Mouse (Mus musculus): ENCODE data around the gene Pdk1.

The Pdk1 gene

DNA sequence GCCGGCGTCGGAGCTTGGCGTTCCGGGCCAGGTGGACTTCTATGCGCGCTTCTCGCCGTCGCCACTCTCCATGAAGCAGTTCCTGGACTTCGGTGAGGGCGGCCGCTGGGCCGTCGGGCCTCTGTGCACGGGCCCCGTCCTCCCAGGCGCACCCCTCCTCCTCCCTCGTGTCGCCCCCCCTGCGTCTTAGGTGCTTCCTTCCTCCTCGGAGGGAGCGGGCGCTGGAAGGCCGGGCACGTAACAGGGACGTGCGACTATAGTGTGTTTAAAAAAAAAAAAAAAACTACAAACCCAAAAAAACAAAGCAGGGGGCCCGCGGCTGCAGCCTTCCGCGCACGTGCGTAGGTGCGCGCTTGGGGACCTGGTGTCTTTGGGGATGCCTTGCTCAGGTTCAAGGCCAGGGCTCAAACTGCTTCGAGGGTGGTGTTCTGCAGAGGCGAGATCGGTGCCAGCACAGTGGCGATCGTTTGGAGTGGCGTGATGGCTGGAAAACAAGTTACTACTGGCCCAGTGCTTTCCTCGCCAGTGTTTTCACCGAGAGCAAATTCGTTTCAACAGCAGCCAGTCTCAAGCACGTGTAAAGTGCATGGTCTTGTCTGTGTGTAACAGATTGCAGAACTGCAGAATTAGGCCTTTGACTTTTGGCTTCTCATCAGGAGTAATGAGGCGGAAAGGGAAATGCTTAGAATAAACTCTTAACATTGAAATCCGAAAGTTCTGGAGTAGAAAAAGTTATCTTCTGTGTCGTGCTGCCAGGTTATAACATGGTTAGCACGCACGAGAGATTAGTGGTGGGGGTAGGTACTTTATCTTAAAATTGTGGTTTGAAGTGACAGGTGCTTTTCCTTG lies 674 bp downstream of the Pdk1 start:
- peak; percentile 66 for DNase-seq (ENCODE audit: low read depth, low spot score)

GRCm38 (mm10) chr2:71874422-71874821 lies 1.4 kb downstream of the Pdk1 start:
- DNase-seq (ENCODE audit: low read depth, low spot score) = no peak

- DNase-seq (ENCODE audit: low read depth, low spot score) = no peak
Observed at GRCm38 (mm10) chr2:71874836-71875235, 1.8 kb downstream of the Pdk1 start.

- DNase-seq (ENCODE audit: low read depth, low spot score) = no peak
Observed at GRCm38 (mm10) chr2:71877865-71878264, 4.8 kb downstream of the Pdk1 start.

- DNase-seq (ENCODE audit: low read depth, low spot score) = no peak
Observed at GRCm38 (mm10) chr2:71878441-71878840, 5.4 kb downstream of the Pdk1 start.

- no peak for DNase-seq (ENCODE audit: low read depth, low spot score)
Observed at GRCm38 (mm10) chr2:71878943-71879342, 5.9 kb downstream of the Pdk1 start.

DNA sequence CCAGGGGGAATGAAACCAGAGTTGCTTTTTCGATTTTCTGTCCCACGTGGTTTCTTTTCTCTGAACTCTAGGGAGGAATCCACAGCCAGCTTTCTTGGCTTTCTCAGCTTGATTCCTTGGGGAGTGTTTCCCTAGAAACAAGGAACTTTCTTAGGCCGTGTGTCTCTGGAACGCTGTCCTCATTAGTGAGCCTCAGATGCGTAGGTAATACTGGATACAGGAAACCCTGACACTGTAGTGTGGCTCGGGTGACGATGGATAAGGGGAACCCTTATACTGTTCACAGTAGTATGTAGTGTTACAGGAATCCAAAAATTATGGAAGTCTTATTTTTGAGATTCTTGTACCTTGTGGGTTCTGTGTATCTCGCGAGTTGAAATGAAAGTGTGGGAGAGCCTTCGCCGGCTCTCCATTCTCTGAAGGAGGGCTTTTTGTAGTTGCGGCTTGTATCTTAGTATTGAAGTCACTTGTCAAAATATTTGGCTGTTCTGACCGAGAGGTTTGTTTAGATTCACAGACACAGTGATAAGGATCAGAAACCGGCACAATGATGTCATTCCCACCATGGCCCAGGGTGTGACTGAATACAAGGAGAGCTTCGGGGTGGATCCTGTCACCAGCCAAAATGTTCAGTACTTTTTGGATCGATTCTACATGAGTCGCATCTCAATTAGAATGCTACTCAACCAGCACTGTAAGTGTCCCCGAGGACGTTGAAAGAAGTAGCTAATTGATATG lies 10.1 kb downstream of the Pdk1 start:
- DNase-seq (ENCODE audit: low read depth, low spot score) = no peak

DNA sequence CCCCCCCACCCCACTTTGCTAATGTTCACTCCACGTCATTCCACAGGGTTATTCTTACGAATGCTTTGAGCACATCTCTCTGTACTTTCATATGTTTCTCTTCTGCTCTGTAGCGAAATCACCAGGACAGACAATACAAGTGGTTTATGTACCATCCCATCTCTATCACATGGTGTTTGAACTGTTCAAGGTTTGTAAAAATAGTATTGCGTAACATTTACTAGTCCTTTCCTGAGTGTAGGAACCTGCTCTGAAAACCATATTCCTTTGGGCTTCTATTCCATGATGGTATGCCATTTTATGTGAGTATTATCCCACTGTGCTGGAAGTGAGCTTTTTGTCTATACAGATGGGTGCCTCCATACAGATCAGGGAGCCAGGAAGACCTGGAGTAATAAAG lies 14.2 kb downstream of the Pdk1 start:
- DNase-seq (ENCODE audit: low read depth, low spot score) = no peak

- no peak for DNase-seq (ENCODE audit: low read depth, low spot score)
Observed at GRCm38 (mm10) chr2:71888437-71888836, 15.4 kb downstream of the Pdk1 start.

DNA sequence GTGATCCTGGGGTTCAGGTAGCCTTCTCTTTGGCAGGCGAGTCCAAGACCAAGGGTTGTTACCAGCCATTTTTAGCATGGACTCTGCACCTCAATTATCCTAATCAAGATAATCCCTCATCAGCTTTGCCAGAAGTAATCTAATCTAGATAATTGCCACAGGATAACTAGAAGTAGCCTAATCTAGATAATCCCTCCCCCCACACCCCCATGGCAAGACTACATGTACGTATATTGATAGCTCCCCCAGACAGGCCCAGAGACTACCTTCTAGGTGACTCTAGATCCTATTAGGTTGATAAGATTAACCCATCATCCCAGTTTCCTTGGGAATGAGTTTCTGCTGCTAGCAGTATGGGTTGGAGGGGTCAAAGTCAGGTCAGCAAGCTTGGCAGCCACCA lies 18.5 kb downstream of the Pdk1 start:
- no peak for DNase-seq (ENCODE audit: low read depth, low spot score)

DNA sequence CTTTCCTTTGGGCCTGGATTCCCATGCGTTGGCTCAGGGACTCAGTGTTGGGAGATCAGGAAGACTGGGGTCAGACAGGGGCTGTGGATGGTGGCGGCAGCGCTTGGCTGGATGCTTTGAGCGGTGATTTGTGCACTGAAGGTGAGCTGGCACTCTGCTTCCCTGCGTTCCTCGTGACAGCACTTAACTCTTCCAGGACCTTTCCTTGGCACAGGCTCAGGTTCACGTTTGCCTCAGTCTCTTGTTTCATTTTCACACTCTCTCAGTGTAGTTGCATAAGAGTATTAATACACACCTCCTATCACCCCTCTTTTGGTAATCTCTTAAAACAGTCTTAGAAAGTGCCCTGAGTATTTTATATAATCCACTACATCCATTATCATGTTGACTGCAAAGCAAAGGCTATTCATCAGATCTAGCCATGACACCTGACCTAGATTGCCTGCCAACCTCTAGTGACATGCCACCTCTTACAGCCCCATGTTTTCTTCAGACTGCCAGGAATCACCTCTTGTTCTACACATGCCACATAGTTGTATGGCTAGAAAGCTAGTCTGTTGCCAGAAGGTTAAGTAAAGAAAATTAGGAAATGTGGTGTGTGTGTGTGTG lies 19.8 kb downstream of the Pdk1 start:
- no peak for DNase-seq (ENCODE audit: low read depth, low spot score)

DNA sequence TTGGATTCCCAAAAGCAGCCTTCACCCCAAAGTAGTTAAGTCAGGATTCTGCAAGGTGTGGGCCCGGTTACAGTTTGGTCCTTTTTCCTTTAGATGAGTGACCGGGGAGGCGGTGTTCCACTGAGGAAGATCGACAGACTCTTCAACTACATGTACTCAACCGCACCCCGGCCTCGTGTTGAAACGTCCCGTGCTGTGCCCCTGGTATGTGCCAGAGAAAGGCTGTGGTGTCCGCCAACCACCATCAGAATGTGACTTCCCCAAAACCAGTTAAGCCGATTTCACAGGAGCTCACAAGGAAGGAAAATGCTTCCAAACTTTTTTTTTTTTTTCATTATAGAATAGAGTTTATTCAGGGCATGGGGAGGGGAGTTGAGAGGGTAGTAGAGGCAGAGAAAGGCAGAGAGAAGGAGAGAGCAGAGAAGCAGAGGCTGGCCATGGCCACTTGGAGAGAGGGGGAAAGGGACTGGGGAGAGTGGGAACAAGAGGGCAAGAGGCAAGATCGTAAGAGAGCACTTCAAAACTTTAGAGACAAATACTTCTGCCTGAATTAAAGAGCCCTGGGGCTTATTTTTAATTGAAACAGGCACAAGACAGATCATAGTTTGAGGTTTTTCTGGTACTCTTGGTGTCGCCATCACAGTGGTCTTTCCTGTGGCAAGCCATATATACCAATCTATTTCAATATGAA lies 22.7 kb downstream of the Pdk1 start:
- DNase-seq (ENCODE audit: low read depth, low spot score) = no peak

- DNase-seq (ENCODE audit: low read depth, low spot score) = no peak
Observed at GRCm38 (mm10) chr2:71897420-71897819, 24.4 kb downstream of the Pdk1 start.

GRCm38 (mm10) chr2:71898335-71898856 lies 25.4 kb downstream of the Pdk1 start:
- peak; percentile 48 for DNase-seq (ENCODE audit: low read depth, low spot score)

- no peak for DNase-seq (ENCODE audit: low read depth, low spot score)
Observed at GRCm38 (mm10) chr2:71899886-71900285, 26.9 kb downstream of the Pdk1 start.

GRCm38 (mm10) chr2:71905154-71905553 lies 32.1 kb downstream of the Pdk1 start:
- DNase-seq (ENCODE audit: low read depth, low spot score) = no peak

DNA sequence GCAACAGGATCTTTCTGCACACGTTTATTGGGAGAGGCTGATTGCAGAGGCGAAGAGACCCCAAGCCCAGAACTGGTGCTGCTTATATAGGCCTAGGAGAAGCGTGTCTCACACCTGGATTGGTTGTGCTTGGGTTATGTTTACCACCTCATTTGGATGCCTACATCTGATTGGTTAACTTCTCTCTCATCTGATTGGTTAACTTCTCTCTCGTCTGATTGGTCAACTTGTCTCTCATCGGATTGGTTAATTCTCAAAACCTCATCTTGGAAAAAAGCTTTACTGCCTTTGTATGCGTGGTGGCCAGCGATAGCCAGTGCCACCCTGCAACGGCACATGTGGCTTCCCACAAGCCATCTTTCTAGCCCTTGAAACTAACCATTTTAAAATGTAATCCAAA lies 33.3 kb downstream of the Pdk1 start:
- DNase-seq (ENCODE audit: low read depth, low spot score) = peak; percentile 57

DNA sequence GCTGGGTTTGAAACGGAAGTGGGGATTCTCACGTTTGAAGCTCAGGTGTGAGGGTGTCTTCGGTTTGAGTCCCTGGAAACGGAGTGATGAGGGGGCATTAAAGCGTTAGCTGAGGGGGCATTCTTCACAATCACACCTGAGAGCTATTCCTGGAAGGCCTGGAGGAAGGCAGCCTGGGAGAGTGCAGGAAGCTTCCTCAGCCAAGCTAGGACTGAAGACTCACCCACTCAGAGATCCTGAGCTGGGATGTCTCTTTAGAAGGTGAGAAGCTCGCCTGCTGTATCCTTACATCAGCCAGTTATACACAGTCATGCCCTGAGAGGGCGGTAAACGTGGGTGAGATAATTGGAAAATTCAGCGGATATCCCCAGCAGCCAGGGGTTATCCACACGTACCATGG lies 40.9 kb downstream of the Pdk1 start:
- peak; percentile 37 for DNase-seq (ENCODE audit: low read depth, low spot score)

DNA sequence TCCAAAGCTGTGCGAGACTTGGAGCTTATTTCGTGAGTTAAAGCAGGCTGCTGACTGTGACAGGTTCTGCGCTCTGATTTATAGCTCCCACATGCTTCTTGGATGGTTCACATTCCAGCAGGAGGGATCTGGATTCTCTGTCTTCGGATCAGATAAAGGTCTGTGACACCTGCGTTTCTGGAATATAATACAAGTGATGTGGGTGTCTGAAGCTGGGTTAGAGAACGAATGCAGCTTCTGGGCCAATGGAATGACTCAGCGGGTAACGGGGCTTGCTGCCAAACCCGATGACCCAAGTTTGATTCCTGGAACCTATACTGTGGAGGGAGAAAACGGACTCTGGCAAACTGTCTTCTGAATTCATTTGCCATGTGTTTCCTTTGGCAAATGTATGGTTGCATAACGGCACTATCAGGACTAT lies 46.2 kb downstream of the Pdk1 start:
- DNase-seq (ENCODE audit: low read depth, low spot score) = no peak

GRCm38 (mm10) chr2:71924931-71925330 lies 51.9 kb downstream of the Pdk1 start:
- peak; percentile 75 for DNase-seq (ENCODE audit: low read depth, low spot score)

GRCm38 (mm10) chr2:71934046-71934445 lies 61.0 kb downstream of the Pdk1 start:
- DNase-seq (ENCODE audit: low read depth, low spot score) = no peak

DNA sequence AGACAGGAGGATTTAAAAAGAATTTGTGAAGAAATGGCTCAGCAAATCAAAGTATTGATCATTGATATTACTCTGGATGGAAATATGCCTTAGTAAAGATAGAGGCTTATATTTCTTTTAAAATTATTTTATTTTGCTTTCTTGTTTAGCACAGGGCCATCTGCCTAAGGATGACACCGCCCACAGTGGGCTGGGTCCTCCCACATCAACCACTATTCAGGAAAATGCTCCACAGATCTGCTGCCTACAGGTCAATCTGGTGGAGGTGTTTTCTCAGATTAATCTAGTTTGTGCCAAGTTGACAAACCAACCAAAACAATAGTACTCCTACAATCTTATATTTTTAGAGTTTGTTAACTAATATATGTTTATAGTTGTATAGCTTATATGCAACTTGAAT lies 63.7 kb downstream of the Pdk1 start:
- no peak for DNase-seq (ENCODE audit: low read depth, low spot score)

Data from ES-CJ7 (cell line).